Mouse (Mus musculus) ES-E14 (cell line): ENCODE data around the gene Tmem176a. TPM values are rescaled to one million over a fixed set of nuclear protein-coding genes. Genes with fewer than 3 reads are reported as not detected.

Experiments
- DNase-seq: peaks from one replicate; pipeline ENCODE4 v3.0.0-alpha.2; 2013; ENCODE audit warnings: low read depth, low spot score
- H3K27ac ChIP-seq: 2 replicates; pipeline ENCODE4 v1.5.1; 2012; ENCODE audit warnings: low read depth, mild to moderate bottlenecking, low read length, moderate library complexity, mixed read lengths; ENCODE audit not compliant: poor library complexity, insufficient read depth, severe bottlenecking
- H3K36me3 ChIP-seq: 2 replicates; pipeline ENCODE4 v1.6.1; 2012; ENCODE audit warnings: mild to moderate bottlenecking, low read length, moderate library complexity, mixed read lengths; ENCODE audit not compliant: control insufficient read depth, poor library complexity, insufficient read depth, severe bottlenecking
- H3K4me1 ChIP-seq, 2 experiments: fragments of 150-350 bp in 1 of 2; sonication (generic) in 1 of 2; 2 replicates each; pipeline ENCODE4 v1.6.1; 2012; ENCODE audit warnings: low read length in 2 of 2, mild to moderate bottlenecking in 1 of 2, mixed read lengths in 1 of 2; ENCODE audit not compliant: control insufficient read depth in 2 of 2, insufficient read depth in 2 of 2, poor library complexity in 1 of 2
- H3K4me3 ChIP-seq, 2 experiments: fragments of 150-350 bp in 1 of 2; sonication (generic) in 1 of 2; 2 replicates each; pipeline ENCODE4 v1.5.1; 2012; ENCODE audit warnings: low read length in 2 of 2, low read depth in 1 of 2, mild to moderate bottlenecking in 1 of 2, mixed read lengths in 1 of 2; ENCODE audit not compliant: insufficient read depth in 1 of 2, poor library complexity in 1 of 2, severe bottlenecking in 1 of 2
- H3K9ac ChIP-seq: 2 replicates; pipeline ENCODE4 v1.6.1; 2012; ENCODE audit warnings: low read depth, mild to moderate bottlenecking, low read length, mixed read lengths; ENCODE audit not compliant: poor library complexity, insufficient read depth, severe bottlenecking
- H3K9me3 ChIP-seq: fragments of 150-350 bp; sonication (generic); 2 replicates; pipeline ENCODE4 v1.6.1; 2012; ENCODE audit warnings: low read depth, mild to moderate bottlenecking, low read length; ENCODE audit not compliant: control insufficient read depth, insufficient read depth
- CHD2 ChIP-seq: IDR thresholded peaks from 2 replicates; pipeline ENCODE4 v1.6.1; 2014; ENCODE audit warnings: mild to moderate bottlenecking, low read depth, low read length, inconsistent platforms
- HCFC1 ChIP-seq: IDR thresholded peaks from 2 replicates; pipeline ENCODE4 v1.6.1; 2012; ENCODE audit warnings: low read length, inconsistent platforms, borderline replicate concordance; ENCODE audit not compliant: insufficient read depth
- MAFK ChIP-seq: IDR thresholded peaks from 2 replicates; pipeline ENCODE4 v1.6.1; 2014; ENCODE audit warnings: mild to moderate bottlenecking, low read depth, low read length, inconsistent platforms; ENCODE audit not compliant: insufficient read depth
- ZC3H11A ChIP-seq: IDR thresholded peaks from 2 replicates; pipeline ENCODE4 v1.6.1; 2012; ENCODE audit warnings: low read depth, mild to moderate bottlenecking, inconsistent platforms, low read length, borderline replicate concordance
- ZNF384 ChIP-seq: IDR thresholded peaks from 2 replicates; pipeline ENCODE4 v1.6.1; 2012; ENCODE audit warnings: low read depth, low read length, inconsistent platforms
- in situ Hi-C, 2 experiments: fragments of 600-800 bp; cut with MboI; formaldehyde crosslinking; loops; one replicate each; pipeline ENCODE4 v1.15.1; 2025; ENCODE audit warnings: low sequenced_read_pairs in 2 of 2, inconsistent platforms in 1 of 2; ENCODE audit not compliant: unreplicated experiment in 2 of 2
- total RNA-seq: library from RNA; depleted of rRNA; stranded (reverse); fragments of 300-350 nt; gene quantifications from 2 replicates; pipeline ENCODE4 v1.2.3, GENCODE M21; 2012

Gene Tmem176a
- total RNA-seq, 1 experiment: 7.8 TPM

DNA sequence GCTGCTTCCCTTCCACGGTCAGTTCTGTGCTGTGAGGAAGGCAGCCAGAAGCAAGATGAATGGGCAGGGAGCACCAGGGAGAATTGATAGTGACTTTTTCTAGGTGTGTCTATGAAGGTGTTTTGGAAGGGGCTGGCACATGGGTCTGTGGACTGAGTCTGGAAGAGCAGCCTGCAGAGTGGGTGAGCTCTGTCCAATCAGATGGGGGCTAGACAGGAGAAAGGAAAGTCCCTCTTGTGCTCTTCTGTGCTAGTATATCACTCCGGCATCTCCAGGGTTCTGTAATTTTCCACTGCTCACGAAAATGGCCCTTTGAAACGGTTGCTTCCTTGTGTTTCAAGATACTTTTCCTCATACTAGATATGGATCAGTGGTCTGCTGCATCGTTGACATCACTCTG is 31.9 kb downstream of the Tmem176a start, which contains the start of gene Aoc1:
Gene Aoc1 (plus strand): TSS at position 301 of the 400 bp plus-strand sequence.
- Histone ChIP-seq H3K4me1 (peaks cover 0 to 3% of the 10 kb centered on the region in 2 experiments; a peak in 2 of 4 replicates), H3K4me3 (no peak within 1 kb of the TSS), H3K27ac (no peak within 1 kb of the TSS), H3K9me3 (no peaks in the 10 kb centered on the region), H3K9ac (no peak within 1 kb of the TSS), H3K36me3 (no peaks in the 10 kb centered on the region)
- TF ChIP-seq ZNF384 (no peak), MAFK (no peak), HCFC1 (no peak), CHD2 (no peak)
- no peak for DNase-seq
- in situ Hi-C loops: no loop called here

DNA sequence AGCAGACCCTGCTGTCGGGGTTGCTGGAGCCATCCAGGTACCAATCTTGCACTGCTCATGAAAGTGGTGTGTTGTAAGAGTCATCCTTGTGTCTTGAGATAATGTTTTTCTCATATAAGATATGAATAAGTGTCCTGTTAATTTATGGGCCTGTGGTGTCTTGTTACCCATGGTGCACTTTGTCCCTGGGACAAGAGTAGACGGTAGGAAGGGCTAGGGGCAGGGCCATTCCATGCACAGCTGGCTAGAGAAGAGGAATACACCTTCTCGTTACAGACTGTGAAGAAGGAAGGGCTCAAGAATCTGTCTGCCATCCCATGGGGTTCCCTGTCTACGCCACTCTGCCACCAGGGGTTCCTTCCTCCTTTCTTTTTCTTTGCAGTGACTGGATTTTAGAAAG is 33.9 kb downstream of the Tmem176a start:
- in situ Hi-C loops: no loop called here
- Histone ChIP-seq H3K9me3 (no peaks in the 10 kb centered on the region), H3K36me3 (no peaks in the 10 kb centered on the region), H3K27ac (no peak overlapping the region), H3K4me3 (no peak overlapping the region), H3K9ac (no peak overlapping the region), H3K4me1 (no peaks in the 10 kb centered on the region)
- TF ChIP-seq ZC3H11A: no peak
- TF ChIP-seq ZNF384: no peak
- TF ChIP-seq CHD2: no peak
- no peak for TF ChIP-seq HCFC1
- no peak for DNase-seq

DNA sequence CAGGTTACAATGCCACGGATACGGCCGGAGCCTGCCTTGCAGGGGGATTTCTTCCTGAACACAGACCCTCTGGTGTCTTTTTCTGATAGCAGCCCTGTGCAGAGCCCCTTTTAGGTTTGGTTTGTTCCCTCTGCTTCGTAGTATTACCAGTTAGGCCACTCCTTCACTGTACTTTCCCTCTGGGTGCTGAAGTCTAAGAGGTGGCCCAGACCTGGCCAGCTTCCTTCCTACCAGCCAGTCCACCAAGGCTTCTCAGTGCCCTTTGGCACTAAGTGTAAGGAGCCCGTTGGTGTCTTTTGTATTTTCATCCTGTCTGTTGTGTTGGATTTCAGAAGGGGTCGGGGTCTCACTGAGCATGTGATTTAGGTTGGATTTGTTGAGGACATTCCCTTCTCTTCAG is 34.8 kb downstream of the Tmem176a start:
- Histone ChIP-seq H3K4me3 (no peak overlapping the region), H3K9me3 (no peaks in the 10 kb centered on the region), H3K9ac (no peak overlapping the region), H3K27ac (no peak overlapping the region), H3K4me1 (no peaks in the 10 kb centered on the region), H3K36me3 (no peaks in the 10 kb centered on the region)
- DNase-seq: no peak
- in situ Hi-C loops: no loop called here
- TF ChIP-seq HCFC1: no peak
- TF ChIP-seq MAFK: no peak
- TF ChIP-seq CHD2: no peak
- TF ChIP-seq ZNF384: no peak
- no peak for TF ChIP-seq ZC3H11A

DNA sequence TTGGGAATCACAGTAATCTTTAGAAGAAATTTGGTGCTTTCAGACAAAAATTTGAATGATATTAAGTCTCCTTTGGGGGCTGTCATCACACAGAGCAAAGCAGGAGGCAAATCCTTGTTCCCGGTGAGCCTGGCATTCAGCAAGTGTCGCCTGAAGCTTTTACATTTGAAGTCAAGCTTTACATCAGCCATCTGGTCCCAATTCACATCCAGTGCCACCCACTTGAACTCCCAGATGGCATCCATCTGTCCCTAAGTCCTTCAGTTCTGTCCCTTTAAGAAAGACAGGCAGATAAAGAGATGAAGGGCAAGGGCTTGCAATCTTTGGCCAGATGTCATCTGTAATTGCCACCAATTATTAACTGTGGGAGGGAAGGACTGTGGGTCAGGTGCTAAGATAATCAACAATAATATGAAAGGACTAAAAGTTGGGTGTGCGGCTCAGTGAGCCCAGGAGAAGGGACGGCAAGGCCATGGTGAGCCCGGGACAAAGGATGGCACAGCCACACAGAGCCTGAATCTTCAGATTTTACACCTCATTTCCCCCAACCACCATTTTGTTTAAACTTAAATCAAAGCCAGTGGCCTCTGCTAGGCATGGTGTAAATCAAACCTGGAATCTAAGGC is 35.9 kb downstream of the Tmem176a start:
- no peak overlapping the region for H3K27ac ChIP-seq
- in situ Hi-C loops: no loop called here
- H3K9me3 ChIP-seq: no peaks in the 10 kb centered on the region
- DNase-seq: no peak
- no peak overlapping the region for H3K9ac ChIP-seq
- H3K4me3 ChIP-seq: no peak overlapping the region
- H3K4me1 ChIP-seq: no peaks in the 10 kb centered on the region
- TF ChIP-seq HCFC1: no peak
- TF ChIP-seq ZC3H11A: no peak
- TF ChIP-seq CHD2: no peak
- no peak for TF ChIP-seq ZNF384
- TF ChIP-seq MAFK: no peak
- no peaks in the 10 kb centered on the region for H3K36me3 ChIP-seq

DNA sequence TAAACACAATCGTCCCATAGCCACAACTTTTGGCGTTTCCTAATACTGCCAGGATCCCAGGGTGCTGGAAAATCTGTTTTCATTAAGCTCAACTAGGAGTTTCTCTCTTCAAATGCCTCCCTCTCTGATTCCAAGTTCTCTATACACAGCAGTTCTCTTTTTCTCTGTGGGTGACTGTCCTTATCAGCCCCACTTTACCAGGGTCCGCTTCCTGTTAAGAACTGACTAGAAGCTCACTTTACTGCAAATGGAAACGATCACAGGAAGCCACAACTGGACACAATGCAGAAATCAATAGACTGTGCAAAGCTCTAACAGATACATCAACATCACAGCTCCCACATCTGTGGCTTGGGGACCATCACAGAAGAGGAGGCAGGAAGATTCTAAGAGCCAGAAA is 53.5 kb downstream of the Tmem176a start:
- Histone ChIP-seq H3K9ac (no peak overlapping the region), H3K4me1 (no peaks in the 10 kb centered on the region), H3K4me3 (no peak overlapping the region), H3K9me3 (peaks cover 2% of the 10 kb centered on the region), H3K27ac (no peak overlapping the region), H3K36me3 (no peaks in the 10 kb centered on the region)
- in situ Hi-C loops: no loop called here
- no peak for DNase-seq
- TF ChIP-seq ZC3H11A (no peak), MAFK (no peak), HCFC1 (no peak), CHD2 (no peak), ZNF384 (no peak)
